Mouse (Mus musculus): ENCODE measurements around the gene Pla2g12b.

GRCm38 (mm10) chr10:59440177-59440576 lies 36.7 kb downstream of the Pla2g12b start:
- TF ChIP-seq POLR2A (IDR thresholded peaks at IDR 0.05; ENCODE audit: borderline replicate concordance, insufficient read depth, low read length) (no peak), CTCF (IDR thresholded peaks at IDR 0.05; ENCODE audit: borderline replicate concordance, insufficient read depth, low read depth, low read length) (no peak)
